Mouse (Mus musculus) frontal cortex, adult 2 months (tissue): Measurements from ENCODE around the gene Wipf3. TPM values are rescaled to one million over a fixed set of nuclear protein-coding genes. Genes with fewer than 3 reads are reported as not detected.

Experiments
- DNase-seq, 2 experiments: peaks; one replicate each; pipeline ENCODE4 v3.0.0; 2022; ENCODE audit warnings: low spot score in 1 of 2; ENCODE audit errors: extremely low spot score in 1 of 2
- polyA plus RNA-seq: library from polyadenylated mRNA; depleted of rRNA; stranded (reverse); fragments of >200 nt; gene quantifications from 2 replicates; pipeline ENCODE4 v1.2.3, GENCODE M21; 2012

Wipf3 gene
- polyA plus RNA-seq, 1 experiment, result 82.1 TPM

- DNase-seq, result no peak
Observed at GRCm38 (mm10) chr6:54472846-54473715, 43.7 kb downstream of the Wipf3 start.

GRCm38 (mm10) chr6:54475926-54476667, 46.7 kb downstream of the Wipf3 start:
- DNase-seq, result peak; percentile 75 to 83

- DNase-seq, result peak in 1 of 2 experiments; percentile 47
Observed at GRCm38 (mm10) chr6:54478646-54479324, 49.4 kb downstream of the Wipf3 start.

- no peak for DNase-seq
Observed at GRCm38 (mm10) chr6:54481390-54482112, 52.1 kb downstream of the Wipf3 start.

- DNase-seq, result no peak
Observed at GRCm38 (mm10) chr6:54485000-54485399, 55.6 kb downstream of the Wipf3 start.

DNA sequence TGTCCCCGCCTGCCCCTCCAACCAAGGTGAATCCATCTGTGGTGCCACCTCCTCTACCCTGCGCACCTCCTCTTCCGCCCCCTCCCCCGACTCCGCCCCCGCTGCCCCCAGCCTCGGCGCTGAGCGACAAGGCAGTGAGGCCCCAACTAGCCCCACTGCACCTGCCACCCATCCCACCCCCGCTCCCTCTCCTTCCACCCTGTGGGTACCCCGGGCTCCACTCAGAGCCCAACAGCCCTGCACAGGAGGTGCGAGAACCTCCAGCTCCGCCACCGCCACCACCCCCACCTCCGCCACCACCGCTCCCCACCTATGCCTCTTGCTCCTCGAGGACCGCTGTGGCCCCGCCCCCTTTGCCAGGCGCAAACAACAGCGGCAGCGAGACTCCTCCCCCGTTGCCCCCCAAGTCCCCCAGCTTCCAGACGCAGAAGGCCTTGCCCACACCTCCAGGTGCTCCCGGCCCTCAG, 56.1 kb downstream of the Wipf3 start:
- no peak for DNase-seq

DNA sequence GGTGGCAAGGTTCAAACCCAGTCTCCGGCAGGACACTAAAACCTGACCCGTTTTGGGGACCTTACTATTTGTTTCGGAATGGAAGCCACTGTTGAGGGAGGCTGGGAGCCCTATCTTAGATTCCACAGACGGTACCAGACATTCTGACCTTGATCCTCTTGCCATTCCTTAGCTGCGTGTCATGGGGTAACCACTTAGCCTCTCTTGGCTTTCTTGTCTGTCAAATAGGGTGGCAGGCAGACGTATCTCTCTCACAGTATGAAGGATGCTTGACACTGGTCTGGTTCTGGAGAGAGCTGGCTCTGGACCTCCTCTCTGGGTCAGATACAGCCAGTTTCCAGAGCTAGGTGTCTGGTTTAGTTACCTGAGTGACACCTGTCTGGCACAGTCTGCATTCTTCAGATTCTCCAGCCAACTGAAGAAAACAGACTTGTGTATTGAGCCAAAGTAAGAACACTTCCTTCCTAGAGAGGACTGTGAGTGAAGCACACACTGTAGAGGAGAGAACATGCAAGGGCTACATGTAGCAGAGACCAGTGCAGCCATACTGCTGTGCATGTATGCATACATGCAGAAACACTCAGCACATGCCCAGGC, 56.7 kb downstream of the Wipf3 start:
- DNase-seq, result no peak

GRCm38 (mm10) chr6:54491074-54491473, 61.7 kb downstream of the Wipf3 start:
- DNase-seq, result no peak

DNA sequence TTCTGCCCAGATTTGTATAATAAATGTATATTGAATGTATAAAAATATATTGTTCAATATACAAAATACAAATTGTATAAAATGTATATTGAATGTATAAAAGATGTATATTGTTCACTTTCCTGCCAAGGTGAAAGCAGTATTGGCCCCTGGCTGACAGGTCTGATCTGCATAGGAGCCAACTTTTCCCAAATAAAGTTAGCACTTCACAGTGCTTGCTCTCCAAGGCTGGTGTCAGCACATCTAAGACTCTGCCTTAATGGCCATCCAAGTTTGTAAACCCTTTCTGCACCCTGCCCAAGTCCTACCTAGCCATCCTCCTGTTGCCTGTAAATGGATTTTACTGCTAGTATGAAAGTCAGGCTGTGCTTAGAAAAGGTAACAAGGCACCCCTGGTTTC, 64.7 kb downstream of the Wipf3 start:
- DNase-seq, result no peak

DNA sequence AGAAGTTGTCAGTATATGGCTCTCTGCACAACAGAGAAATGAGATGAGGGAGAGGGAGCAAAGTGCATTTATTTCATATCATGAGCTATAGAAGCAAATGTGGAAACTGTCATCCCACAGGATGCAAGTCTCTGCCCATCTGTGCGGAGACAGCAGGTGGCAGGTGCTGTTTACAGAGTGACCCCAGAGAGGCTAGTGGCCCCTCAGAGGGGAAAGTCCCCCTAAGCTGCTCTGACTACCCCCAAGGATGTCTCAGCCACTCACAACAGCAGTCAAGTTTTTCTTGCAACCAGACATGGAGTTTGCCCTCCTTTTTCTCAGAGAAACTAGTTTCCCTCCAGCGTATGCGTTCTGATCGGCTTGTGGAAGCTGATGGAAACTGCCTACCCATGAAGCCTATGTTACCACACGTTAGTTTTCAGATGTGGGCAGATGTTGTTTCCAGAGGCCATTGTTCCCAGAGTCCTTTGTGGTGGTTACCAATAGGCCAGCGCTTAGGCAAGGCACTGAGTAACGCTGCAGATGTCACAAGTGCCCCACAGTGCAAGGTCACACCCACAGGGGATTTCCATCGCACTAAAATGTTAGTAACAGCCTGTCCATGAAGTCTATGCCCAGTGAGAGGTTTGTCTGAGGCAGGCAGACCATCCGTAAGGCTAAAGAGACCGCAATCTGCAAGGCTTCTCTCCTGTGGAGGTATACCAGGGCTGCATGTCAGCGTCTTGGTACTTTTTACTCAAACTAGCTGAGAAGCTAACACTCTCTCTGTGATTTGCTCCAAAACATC, 65.4 kb downstream of the Wipf3 start:
- DNase-seq, result no peak

GRCm38 (mm10) chr6:54496214-54496613, 66.8 kb downstream of the Wipf3 start:
- DNase-seq, result no peak

GRCm38 (mm10) chr6:54502661-54503115, 73.3 kb downstream of the Wipf3 start:
- DNase-seq, result no peak

DNA sequence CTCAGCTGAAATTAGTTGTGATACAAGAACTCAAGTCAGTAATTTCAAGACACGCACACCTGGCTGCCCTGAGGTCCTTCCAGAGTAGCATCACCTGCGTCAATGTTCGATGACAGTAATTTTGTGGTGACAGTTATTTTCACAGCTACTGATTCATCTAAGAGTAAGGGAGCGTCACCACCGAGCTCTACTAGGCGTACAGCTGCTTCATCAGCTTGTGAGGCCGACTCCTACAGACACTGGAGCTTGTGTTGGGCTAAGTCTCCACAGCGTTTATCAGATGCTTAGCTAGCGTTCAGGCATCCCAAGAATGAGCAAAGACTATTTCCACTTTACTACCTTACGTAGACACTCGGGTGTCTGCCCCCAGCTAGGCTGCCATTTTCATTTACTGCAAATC, 76.9 kb downstream of the Wipf3 start:
- DNase-seq, result peak in 1 of 2 experiments; percentile 44

DNA sequence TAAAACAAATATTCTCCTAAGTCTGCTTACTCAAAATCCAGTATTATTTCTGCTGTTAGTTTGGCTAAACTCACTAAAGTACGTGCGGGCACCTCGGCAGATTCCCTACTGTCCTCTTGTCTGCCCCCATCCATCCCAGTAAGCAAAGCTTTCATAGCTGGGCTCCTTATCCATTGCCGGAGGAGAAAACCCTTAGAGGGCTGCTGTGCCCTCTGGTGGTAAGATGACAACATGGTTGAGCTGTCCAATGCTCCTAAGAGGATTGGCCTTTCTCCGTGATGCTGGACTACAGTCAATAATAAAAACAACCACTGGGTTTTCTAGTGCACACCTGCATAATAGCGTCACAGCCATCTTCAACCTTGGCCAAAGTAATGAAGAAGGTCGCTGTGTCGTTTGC, 77.6 kb downstream of the Wipf3 start:
- DNase-seq, result peak; percentile 40 to 80

DNA sequence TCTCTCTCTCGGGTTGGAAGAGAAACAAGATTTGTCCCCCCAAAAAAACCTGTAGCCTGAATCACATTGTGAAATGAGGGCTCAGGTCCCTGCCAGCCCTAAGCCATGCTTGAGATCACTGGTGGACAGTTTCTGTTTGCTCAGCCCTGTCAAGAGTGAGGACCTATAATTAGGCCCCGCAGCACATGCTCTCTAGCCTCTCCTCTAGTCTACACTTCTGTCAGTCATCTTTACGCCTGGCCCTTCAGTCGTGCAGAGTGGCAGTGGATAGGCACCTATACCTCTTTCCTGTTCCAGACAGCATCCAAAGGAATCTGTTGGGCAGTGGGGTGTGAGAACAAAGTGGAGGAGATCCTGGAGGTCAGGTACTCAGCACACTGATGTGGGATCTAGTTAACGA, 78.4 kb downstream of the Wipf3 start:
- DNase-seq, result no peak

GRCm38 (mm10) chr6:54508256-54508793, 78.9 kb downstream of the Wipf3 start:
- DNase-seq, result no peak

DNA sequence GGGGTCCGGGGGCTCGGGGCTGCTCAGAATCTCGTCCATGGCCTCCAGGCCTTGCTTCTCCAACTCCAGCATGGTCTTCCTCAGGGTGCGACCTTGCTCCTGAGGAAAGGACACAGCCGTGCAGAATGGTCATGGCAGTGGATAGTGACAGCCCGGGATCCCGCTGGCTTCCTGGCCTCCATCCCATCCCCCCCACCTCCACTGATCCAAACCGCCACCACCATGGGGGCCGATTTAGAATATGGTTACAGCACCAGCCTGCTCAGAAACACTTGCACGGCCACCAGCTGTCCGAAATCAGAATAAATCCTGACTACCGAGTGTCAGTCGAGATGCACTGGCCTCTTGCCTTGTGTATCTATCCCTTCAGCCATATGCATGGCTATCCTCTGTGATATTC, 79.9 kb downstream of the Wipf3 start:
- DNase-seq, result no peak

GRCm38 (mm10) chr6:54512256-54512655, 82.9 kb downstream of the Wipf3 start:
- no peak for DNase-seq
